Mouse (Mus musculus): ENCODE measurements at regions not wholly inside any gene's neighbourhood (a gene's known extent, or its start where the extent isn't known, plus 50 kb on each side); places are given as distances from the start of the nearest gene placed in this dataset.

- DNase-seq (ENCODE audit: low spot score in 2 of 2): no peak
Measured at GRCm38 (mm10) chr14:25396990-25397531, 61.9 kb upstream of the Zmiz1 start.

- no peak for DNase-seq (ENCODE audit: low spot score in 2 of 2)
Measured at GRCm38 (mm10) chr14:25397751-25398150, 61.2 kb upstream of the Zmiz1 start.

GRCm38 (mm10) chr14:25398745-25399144 lies 60.2 kb upstream of the Zmiz1 start:
- DNase-seq (ENCODE audit: low spot score in 2 of 2): no peak

- no peak for DNase-seq (ENCODE audit: low spot score in 2 of 2)
Measured at GRCm38 (mm10) chr14:25399286-25399685, 59.7 kb upstream of the Zmiz1 start.

- no peak for DNase-seq (ENCODE audit: low spot score in 2 of 2)
Measured at GRCm38 (mm10) chr14:25401104-25401963, 57.7 kb upstream of the Zmiz1 start.

GRCm38 (mm10) chr14:25402409-25402808 lies 56.6 kb upstream of the Zmiz1 start:
- DNase-seq (ENCODE audit: low spot score in 2 of 2): no peak

GRCm38 (mm10) chr14:25405191-25405590 lies 53.8 kb upstream of the Zmiz1 start:
- DNase-seq (ENCODE audit: low spot score in 2 of 2): no peak

- no peak for DNase-seq (ENCODE audit: low spot score in 2 of 2)
Measured at GRCm38 (mm10) chr14:25406059-25406458, 52.9 kb upstream of the Zmiz1 start.

GRCm38 (mm10) chr14:25406613-25407012 lies 52.4 kb upstream of the Zmiz1 start:
- no peak for DNase-seq (ENCODE audit: low spot score in 2 of 2)

GRCm38 (mm10) chr14:25407111-25407510 lies 51.9 kb upstream of the Zmiz1 start:
- DNase-seq (ENCODE audit: low spot score in 2 of 2): no peak
